Mouse (Mus musculus) ZHBTc4 (cell line): Measurements from ENCODE around the gene Olfr638.

ENCODE experiments used
- DNase-seq: peaks from one replicate; pipeline ENCODE4 v3.0.0-alpha.2; 2011; ENCODE audit warnings: low read depth, low spot score

Olfr638 gene

DNA sequence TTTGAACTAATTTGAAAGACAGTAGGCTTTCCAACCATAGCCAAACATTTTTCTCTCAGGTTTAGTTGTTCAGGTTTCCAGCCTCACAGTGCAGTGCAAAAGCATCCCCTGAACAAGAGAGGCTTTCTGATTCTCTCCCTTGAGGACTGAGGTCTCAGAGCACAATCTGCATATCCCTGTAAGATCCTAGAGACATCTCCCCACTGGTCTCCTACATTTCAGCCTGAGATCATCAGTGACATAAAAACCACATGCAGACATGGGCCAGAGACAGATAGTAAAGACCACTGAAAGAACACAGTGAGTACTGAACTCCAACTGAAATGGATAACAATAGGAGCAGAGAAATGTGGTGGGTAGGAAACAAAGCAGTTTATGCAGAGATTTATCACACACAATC is at the start of gene Olfr638:
TSS of gene Olfr638 (plus strand) at position 301 of the 400 bp plus-strand sequence.
- DNase-seq = no peak

DNA sequence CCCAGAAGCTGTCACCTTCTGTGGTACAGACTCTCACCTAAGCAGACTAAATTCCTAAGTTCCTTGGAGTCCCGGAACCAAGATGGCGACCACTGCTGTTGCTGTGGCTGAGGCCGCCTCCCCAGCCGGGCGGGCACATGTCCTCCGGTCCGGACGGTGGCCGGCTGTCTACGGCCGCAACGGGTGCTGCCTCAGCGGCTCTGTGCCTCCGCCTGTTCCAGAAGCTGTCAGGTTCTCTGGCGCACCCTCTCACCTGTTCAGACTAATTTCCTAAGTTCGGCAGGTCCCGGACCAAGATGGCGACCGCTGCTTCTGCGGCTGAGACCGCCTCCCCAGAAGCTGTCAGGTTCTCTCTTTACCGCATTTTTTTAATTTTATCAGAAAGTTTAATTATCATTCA is 31.7 kb upstream of the Olfr638 start:
- peak; percentile 19 for DNase-seq

DNA sequence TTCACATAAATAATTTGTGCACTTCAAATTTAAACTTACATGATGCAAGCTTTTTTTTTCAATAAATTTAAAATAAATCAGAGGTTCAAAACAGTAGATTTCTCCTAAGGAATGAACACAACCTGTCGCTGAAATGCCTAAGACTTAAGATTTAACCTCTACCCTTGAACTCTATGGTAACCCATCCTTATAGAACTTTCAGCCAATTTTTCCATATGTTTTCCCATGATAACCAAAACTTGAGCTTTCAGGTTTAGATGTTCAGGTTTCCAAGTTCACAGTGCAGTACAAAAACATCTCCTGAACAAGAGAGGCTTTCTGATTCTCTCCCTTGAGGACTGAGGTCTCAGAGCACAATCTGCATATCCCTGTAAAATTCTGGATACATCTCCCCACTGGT is 27.7 kb upstream of the Olfr638 start, which contains the start of gene Olfr635:
TSS of gene Olfr635 (plus strand) at position 301 of the 400 bp plus-strand sequence.
- no peak for DNase-seq

DNA sequence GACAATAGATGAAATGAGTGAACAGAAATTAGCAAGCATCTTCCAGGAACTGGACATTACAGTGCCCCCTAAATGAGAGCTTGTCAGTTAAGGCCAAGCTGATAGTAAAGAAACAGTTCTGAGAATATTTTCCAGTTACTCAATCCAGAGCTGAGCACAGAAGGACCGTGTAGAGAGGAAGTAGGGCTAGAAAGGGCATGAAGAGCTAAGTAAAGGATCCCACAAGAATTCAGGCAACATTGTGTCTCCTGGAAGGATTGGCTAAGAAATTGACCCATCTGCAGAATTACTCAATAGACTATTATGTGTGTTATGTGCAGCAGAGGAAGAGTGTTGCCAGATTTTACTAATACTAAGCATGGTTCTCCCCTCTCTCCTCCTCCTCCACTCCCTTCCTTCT is 26.8 kb upstream of the Olfr638 start:
- no peak for DNase-seq

DNA sequence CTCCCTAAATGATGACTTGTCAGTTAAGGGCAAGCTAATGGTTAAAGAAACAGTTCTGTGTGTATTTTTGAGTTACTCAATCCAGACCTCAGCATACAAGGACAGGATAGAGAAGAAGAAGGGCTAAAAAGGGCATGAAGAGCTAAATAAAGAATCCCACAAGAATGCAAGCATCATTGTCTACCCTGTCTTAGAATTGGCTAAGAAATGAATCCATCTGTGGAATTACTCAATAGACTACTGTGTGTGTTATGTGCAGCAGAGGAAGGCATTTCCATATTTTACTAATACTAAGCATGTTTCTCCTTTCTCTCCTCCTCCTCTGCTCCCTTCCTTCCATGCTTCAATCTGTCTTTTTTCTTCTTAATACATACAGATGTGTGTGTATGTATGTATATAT is 578 bp downstream of the Olfr638 start:
- DNase-seq = no peak

DNA sequence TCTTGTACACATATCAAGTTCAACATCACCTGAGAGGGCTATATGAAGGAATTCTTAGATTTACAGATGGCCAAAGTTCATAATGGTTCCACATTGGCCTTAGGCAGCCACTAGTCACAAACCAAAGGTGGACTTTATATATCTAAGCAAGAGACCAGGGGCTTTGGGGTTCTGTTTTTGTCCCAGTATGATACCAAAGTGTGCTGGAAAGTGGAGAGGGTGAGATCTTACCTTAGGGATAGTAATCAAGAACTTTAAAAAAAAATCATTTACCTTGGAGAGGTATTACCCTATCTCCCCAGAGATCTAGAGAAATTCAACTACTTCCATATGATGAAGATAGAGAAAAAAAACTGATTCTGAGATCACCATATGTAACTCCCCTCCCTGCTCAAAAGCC is 18.7 kb downstream of the Olfr638 start, which contains the start of gene Olfr639:
TSS of gene Olfr639 (minus strand) at position 101 of the 400 bp plus-strand sequence.
- no peak for DNase-seq

DNA sequence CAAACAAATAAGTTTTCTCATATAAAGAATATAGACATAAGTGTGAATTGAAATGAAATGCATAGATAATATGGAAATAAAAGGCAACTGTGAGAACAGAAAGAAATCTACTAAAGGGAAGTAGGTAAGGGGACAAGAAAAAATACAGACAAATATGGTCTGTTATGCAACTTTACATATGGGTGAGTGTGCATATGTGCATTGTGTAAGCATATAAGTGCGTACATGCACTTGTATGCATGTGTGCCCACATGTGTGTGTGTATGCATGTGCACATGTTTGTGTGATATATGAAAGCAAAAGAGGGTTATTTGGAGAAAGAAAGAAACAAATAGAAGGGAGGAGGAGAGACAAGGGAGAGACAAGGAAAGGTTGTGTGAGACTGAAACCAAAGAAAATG is 20.4 kb downstream of the Olfr638 start:
- no peak for DNase-seq

DNA sequence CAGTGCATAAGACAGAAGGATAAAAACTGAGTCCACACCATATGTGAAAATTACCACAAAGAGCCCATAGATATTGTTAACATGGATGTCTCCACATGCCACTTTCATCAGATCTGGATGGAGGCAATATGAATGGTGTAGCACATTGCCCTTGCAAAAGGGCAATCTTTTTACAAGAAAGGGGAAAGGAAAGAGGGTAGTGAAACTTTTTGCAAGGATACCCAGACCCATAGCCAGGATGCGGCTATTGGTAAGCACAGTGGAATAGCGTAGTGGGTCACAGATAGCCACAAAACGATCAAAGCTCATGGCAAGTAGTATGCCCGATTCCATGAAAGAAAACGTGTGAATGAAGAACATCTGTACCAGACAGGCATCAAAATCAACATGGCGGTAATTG is 23.1 kb downstream of the Olfr638 start:
- no peak for DNase-seq

DNA sequence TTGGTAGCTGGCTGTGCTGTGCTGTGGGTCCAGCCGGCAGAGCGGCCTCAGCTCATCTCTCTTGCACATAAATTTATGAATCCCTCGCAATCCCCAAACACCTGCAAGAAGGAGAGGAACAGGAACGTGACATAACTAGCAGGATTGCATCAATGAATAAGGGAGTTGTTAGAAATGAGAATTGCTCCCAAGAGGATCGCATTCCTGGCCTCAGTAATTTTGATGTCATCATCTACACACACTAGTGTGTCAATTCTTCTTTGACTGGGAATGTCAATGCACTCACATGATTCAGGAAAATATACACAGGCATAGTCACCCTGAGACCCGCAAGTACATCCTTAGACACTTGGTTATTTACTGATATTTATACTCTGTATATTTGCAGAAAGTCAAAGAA is 26.9 kb downstream of the Olfr638 start, which contains the start of gene Olfr640:
TSS of gene Olfr640 (minus strand) at position 101 of the 400 bp plus-strand sequence.
- no peak for DNase-seq

DNA sequence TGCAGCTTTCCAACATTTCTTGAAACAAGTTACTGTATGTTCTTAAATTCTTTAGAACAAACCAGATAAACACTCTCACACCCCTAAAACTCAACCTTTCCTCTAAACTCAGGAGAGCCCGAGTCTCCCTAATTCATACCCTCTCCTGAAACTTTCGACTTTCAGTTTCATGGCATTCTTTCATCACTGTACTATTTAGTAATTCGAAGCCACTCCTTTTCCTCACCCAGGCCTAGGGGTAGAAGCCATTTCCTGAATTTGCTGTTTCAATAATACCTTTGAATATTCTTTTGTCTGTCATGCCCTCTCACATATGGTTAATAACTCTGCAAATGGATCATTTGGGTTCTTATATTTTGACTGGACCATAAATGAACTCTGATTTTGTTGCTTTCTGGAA is 28.4 kb downstream of the Olfr638 start:
- no peak for DNase-seq

DNA sequence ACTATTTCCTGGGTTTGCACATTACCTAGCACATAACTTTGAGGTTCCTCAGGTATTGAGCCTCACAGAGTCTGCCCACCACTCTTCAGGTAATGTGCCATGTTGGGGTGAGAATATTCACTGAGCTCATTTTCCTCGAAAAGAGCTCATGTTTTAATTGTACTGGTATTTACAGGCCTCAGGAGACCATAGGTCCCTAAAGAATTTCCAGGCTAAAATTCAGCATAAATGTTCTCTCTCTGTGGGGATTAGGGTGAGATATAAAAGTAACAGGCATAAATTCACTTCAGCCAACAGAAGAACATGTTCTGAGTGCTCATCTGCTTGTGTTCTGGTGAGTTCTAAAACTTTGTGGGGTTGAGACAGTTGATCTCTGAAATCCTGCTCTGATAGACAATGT is 36.6 kb downstream of the Olfr638 start, which contains the start of gene Olfr641:
TSS of gene Olfr641 (plus strand) at position 301 of the 400 bp plus-strand sequence.
- no peak for DNase-seq

DNA sequence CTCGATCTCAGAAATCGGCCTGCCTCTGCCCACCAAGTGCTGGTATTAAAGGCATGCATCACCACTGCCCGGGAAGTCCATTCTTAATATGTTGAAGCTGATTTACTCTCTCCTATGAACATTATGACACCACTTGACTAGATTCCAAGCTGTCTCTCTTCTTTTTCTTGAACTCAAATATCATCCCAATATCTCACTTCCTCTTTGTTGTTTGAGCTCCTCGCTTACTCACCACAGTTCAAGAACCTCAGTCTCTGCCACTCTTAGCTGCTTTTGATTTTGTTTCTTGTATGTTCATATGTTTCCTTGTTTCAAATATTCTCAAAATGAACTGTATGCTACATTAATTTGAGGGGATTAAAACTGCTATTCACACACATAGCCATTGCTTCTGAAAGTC is 52.2 kb downstream of the Olfr638 start:
- no peak for DNase-seq

DNA sequence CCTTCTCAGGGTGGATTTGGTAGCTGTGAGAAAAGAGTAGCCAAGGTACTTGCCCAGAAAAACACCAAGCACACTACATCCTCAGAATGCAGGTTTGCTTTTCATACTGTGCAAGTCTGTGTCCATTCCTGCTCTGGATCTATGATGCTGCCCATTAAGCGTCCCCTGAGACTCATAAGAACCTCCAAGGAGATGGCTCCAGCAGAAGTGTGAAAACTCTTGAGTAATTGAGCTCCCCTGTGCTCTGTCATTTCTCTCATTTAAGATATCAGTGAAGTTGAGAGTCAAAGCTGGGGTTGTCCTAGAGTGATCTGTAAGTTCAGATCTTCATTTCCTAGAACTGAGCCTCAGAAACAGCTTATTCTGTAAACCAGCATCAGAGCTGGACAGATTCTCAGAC is 54.0 kb downstream of the Olfr638 start, which contains the start of gene Olfr642:
TSS of gene Olfr642 (minus strand) at position 101 of the 400 bp plus-strand sequence.
- no peak for DNase-seq
